Mouse (Mus musculus): ENCODE measurements at regions not wholly inside any gene's neighbourhood (a gene's known extent, or its start where the extent isn't known, plus 50 kb on each side); places are given as distances from the start of the nearest gene placed in this dataset.
"Not testable (repeated sequence)": the region's sequence is repeated elsewhere in the genome, so short reads cannot be mapped to it uniquely, and the experiment has no call there.

DNA sequence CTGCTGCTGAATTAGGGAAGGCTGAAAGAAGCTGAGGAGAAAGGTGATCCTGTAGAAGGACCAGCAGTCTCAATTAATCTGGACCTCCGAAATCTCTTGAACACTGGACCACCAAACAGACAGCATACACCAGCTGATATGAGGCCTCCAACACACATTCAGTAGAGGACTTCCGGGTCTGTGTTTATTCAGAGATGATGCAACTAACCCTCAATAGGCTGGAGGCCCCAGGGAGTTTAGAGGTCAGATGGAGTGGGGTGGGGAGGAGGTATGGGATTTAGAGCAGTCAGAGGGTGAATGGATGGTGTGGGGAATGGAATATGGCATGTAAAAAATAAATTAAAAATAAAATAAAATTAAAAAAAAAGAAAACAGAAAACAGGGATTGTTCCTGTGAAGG, 1123.4 kb downstream of the Diaph3 start:
- TF ChIP-seq CTCF, EP300 (IDR thresholded peaks at IDR 0.05; ENCODE audit: low read depth): not testable (repeated sequence)
